Mouse (Mus musculus) heart, postnatal 25 days (tissue): Measurements from ENCODE around the gene Wipf2. TPM values are rescaled to one million over a fixed set of nuclear protein-coding genes. Genes with fewer than 3 reads are reported as not detected.

Source experiments
- DNase-seq: peaks from one replicate; pipeline ENCODE4 v3.0.0; 2022; ENCODE audit warnings: low spot score
- intact Hi-C: fragments of 180-260 bp; cut with DNase I; formaldehyde crosslinking; loops from one replicate; pipeline ENCODE4 v1.15.1; 2025
- total RNA-seq, 2 experiments: library from RNA; stranded (reverse); gene quantifications; 2 replicates each; pipeline ENCODE4 v1.2.3; 2021

The Wipf2 gene
- total RNA-seq, 2 experiments from 2014 or later, result 7.8 to 11.2 TPM

GRCm38 (mm10) chr11:98952736-98953135, 89.3 kb downstream of the Wipf2 start:
- intact Hi-C loops, result no loop called here
- DNase-seq, result no peak

GRCm38 (mm10) chr11:98953361-98953760, 89.9 kb downstream of the Wipf2 start:
- intact Hi-C loops, result no loop called here

GRCm38 (mm10) chr11:98953835-98954320, 90.4 kb downstream of the Wipf2 start:
- intact Hi-C loops, result no loop called here
- no peak for DNase-seq

More at GRCm38 (mm10) chr11:98953361-98953760, 89.9 kb downstream of the Wipf2 start:
- no peak for DNase-seq

GRCm38 (mm10) chr11:98954373-98954772, 90.9 kb downstream of the Wipf2 start:
- DNase-seq, result peak; percentile 73
- intact Hi-C loops, result no loop called here

Other genes starting within 250 kb of the Wipf2 start
- gene Gm12355, start 238.0 kb upstream of the Wipf2 start, total RNA-seq, result 1 to 10 TPM; 7.2 to 7.7 TPM
- 1 to 10 TPM; 2.7 to 3.3 TPM for gene Gsdma3, start 237.3 kb upstream of the Wipf2 start, total RNA-seq
- gene Gsdma2, start 216.9 kb upstream of the Wipf2 start, total RNA-seq, result under 1 TPM in 1 of 2 experiments, not detected in 1; 0.31 TPM
- not detected for gene Gsdma, start 199.3 kb upstream of the Wipf2 start, total RNA-seq
- gene Psmd3, start 181.1 kb upstream of the Wipf2 start, total RNA-seq, result 100 to 1,000 TPM in 1 of 2 experiments, 10 to 100 TPM in 1; 98.7 to 104 TPM
- not detected for gene Csf3, start 162.4 kb upstream of the Wipf2 start, total RNA-seq
- 10 to 100 TPM; 45.2 to 48.8 TPM for gene Med24, start 134.2 kb upstream of the Wipf2 start, total RNA-seq
- 100 to 1,000 TPM; 102 to 117 TPM for gene Thra, start 123.0 kb upstream of the Wipf2 start, total RNA-seq
- 100 to 1,000 TPM in 1 of 2 experiments, 10 to 100 TPM in 1; 61.2 to 129 TPM for gene Nr1d1, start 88.3 kb upstream of the Wipf2 start, total RNA-seq
- gene Msl1, start 68.1 kb upstream of the Wipf2 start, total RNA-seq, result 10 to 100 TPM; 73.0 to 78.1 TPM
- gene Casc3, start 58.7 kb upstream of the Wipf2 start, total RNA-seq, result 10 to 100 TPM; 22.4 to 25.5 TPM
- under 1 TPM; 0.60 to 0.78 TPM for gene Rapgefl1, start 26.9 kb upstream of the Wipf2 start, total RNA-seq
- gene Cdc6, start 44.2 kb downstream of the Wipf2 start, total RNA-seq, result under 1 TPM; 0.28 to 0.52 TPM
- 10 to 100 TPM; 11.8 TPM for gene Rara, start 64.2 kb downstream of the Wipf2 start, total RNA-seq
- 1 to 10 TPM in 1 of 2 experiments, under 1 TPM in 1; 0.52 to 1.1 TPM for gene Gjd3, start 119.4 kb downstream of the Wipf2 start, total RNA-seq
- gene Top2a, start 160.6 kb downstream of the Wipf2 start, total RNA-seq, result 1 to 10 TPM; 4.2 to 4.6 TPM
- gene Igfbp4, start 177.6 kb downstream of the Wipf2 start, total RNA-seq, result 10 to 100 TPM; 87.8 to 99.7 TPM
- under 1 TPM; 0.18 to 0.20 TPM for gene Tns4, start 225.7 kb downstream of the Wipf2 start, total RNA-seq